In the genomic region with DNA sequence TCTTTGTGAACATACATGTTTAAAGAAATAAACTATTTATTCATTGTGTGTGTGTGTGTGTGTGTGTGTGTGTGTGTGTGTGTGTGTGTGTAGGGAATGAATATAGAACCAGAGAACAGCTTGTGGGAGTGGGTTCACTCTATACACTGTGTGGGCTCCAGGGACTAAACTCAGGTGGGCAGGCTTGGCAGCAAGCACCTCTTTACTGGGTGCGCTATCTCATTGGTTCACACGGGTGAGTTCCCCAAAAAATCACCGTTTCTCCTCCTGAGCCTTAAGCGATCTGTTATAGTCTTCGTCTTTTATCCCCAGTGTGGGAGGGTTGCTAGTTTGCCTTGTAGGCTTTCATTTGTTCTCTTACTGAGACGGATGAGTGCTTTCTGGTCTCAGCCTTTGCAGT, we compare ENCODE assay signal across 23 mouse cellular contexts. TPM values are rescaled to one million over a fixed set of nuclear protein-coding genes. Genes with fewer than 3 reads are reported as not detected.
"Had no signal": no experiment of that assay in that cellular context is flagged by ENCODE, and none has a peak within 500 bp of the region (broad histone marks: within the 10 kb centered on the region; RNA-seq: fewer than 3 reads in every experiment).

No protein-coding gene starts in this region.

- DNase-seq: gastrocnemius, adult 2 months; gastrocnemius, postnatal 10 days; gastrocnemius, postnatal 36 days; heart, adult 18-20 months; heart, postnatal 10 days; heart, postnatal 36 days; kidney, adult 11 months; kidney, adult 2 months; kidney, adult 9 months; kidney, postnatal 14 days; kidney, postnatal 36 days; layer of hippocampus, adult 9-11 months; layer of hippocampus, postnatal 36 days had no signal

- ATAC-seq: hindbrain, postnatal 0 days; intestine, embryonic 16.5 days; liver, embryonic 12.5 days had no signal

RNA-seq across cellular contexts. Expression of a gene that starts 7.2 kb away (rescaled TPM):
- total RNA-seq: gastrocnemius, postnatal 10 days; heart, adult 18-20 months; heart, postnatal 10 days; heart, postnatal 36 days; hematopoietic stem cell, adult 5-6 weeks; layer of hippocampus, postnatal 14 days; left cerebral cortex, adult 8-10 months; left cerebral cortex, postnatal 10 days; left cerebral cortex, postnatal 25 days; liver, adult 2 months had no signal

RNA-seq across cellular contexts. Expression of a gene that starts 41.4 kb away (rescaled TPM):
- total RNA-seq: gastrocnemius, adult 2 months; gastrocnemius, postnatal 10 days; gastrocnemius, postnatal 36 days; heart, adult 18-20 months; heart, adult 8-10 months; heart, postnatal 10 days; heart, postnatal 36 days; hematopoietic stem cell, adult 5-6 weeks; liver, adult 2 months had no signal
